Mouse (Mus musculus): ENCODE results near the gene Traf3.

- no peak for TF ChIP-seq CTCF (IDR thresholded peaks at IDR 0.05; ENCODE audit: borderline replicate concordance, insufficient read depth, low read length)
- no peak for TF ChIP-seq POLR2A (IDR thresholded peaks at IDR 0.05; ENCODE audit: low read depth, low read length)
Observed at GRCm38 (mm10) chr12:111314273-111314672, 148.1 kb downstream of the Traf3 start.

Measured in embryonic fibroblast, embryonic 13.5 days (primary cell).